Mouse (Mus musculus) stomach, embryonic 16.5 days (tissue): ENCODE measurements around the gene Ffar3. TPM values are rescaled to one million over a fixed set of nuclear protein-coding genes. Genes with fewer than 3 reads are reported as not detected.

Experiments
- ATAC-seq: fragments of 200-750 bp; cut with Nextera tagmentation; 2 replicates; pipeline ENCODE4 v1.8.0; 2017; ENCODE audit warnings: moderate number of reproducible peaks, moderate TSS enrichment; ENCODE audit not compliant: insufficient read depth, low FRiP score
- H3K27ac ChIP-seq: fragments of 300-500 bp; sonication (generic); 2 replicates; pipeline ENCODE4 v1.5.1; 2014; ENCODE audit warnings: low read length
- H3K27me3 ChIP-seq: fragments of 300-500 bp; sonication (generic); 2 replicates; pipeline ENCODE4 v1.6.1; 2014; ENCODE audit warnings: low read length, control low read depth, mixed read lengths; ENCODE audit not compliant: control insufficient read depth, insufficient read depth
- H3K36me3 ChIP-seq: fragments of 300-500 bp; sonication (generic); 2 replicates; pipeline ENCODE4 v1.6.1; 2014; ENCODE audit warnings: low read length; ENCODE audit not compliant: control insufficient read depth, insufficient read depth
- H3K4me1 ChIP-seq: fragments of 300-500 bp; sonication (generic); 2 replicates; pipeline ENCODE4 v1.6.1; 2014; ENCODE audit warnings: low read length, control low read depth, mixed read lengths; ENCODE audit not compliant: control insufficient read depth, insufficient read depth
- H3K4me2 ChIP-seq: fragments of 300-500 bp; sonication (generic); 2 replicates; pipeline ENCODE4 v1.6.1; 2014; ENCODE audit warnings: low read depth, low read length, mixed read lengths
- H3K4me3 ChIP-seq: fragments of 300-500 bp; sonication (generic); replicated peaks from 2 replicates; pipeline ENCODE4 v1.5.1; 2014; ENCODE audit warnings: mild to moderate bottlenecking, low read length
- H3K9ac ChIP-seq: fragments of 300-500 bp; sonication (generic); 2 replicates; pipeline ENCODE4 v1.6.1; 2014; ENCODE audit warnings: low read length
- H3K9me3 ChIP-seq: fragments of 300-500 bp; sonication (generic); replicated peaks from 2 replicates; pipeline ENCODE4 v1.6.1; 2016; ENCODE audit warnings: low read length, control low read depth; ENCODE audit not compliant: control insufficient read depth
- WGBS: fragments of 180-500 bp; shearing (Covaris S2); extraction: QIAGEN DNeasy Blood & Tissue Kit; methylation state at CpG from one replicate; pipeline ENCODE4 v1.1.7; 2014; 5-methylcytosine and 5-hydroxymethylcytosine counted together
- polyA plus RNA-seq: library from polyadenylated mRNA; unstranded; fragments of >200 nt; fragmentation: Nextera tagmentation; extraction: Ambion mirVana; gene quantifications from 2 replicates; pipeline ENCODE4 v1.2.1, GENCODE M21; 2015

Gene Ffar3
- 0.44 and 0.47 TPM in 2 replicates for polyA plus RNA-seq

DNA sequence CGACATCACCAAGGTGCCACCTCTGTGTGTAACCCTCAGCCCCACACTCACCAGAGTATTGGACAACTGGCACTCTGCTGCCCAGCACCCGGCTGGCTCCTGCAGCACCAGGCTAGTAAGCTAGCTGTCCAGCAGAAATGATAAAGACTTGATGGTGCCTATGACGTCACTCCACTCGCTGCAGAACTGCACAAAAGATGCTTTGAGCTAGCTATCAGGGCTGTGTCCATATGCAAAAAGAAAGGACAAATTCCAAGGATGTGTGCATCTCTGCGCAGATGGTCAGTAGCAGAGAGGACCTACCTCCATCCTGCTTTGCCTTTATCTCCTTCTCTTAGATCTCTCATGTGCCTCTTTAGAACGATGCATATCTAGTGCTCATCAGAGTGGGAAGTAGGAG, at the start of gene Ffar3:
Gene Ffar3, minus strand, starts transcription at position 101 of the 400 bp plus-strand sequence.
- H3K27me3 ChIP-seq, result no peaks in the 10 kb centered on the region
- H3K4me2 ChIP-seq, result no peak within 1 kb of the TSS
- no peaks in the 10 kb centered on the region for H3K9me3 ChIP-seq
- H3K4me3 ChIP-seq, result no peak within 1 kb of the TSS
- H3K36me3 ChIP-seq, result no peaks in the 10 kb centered on the region
- H3K27ac ChIP-seq, result no peak within 1 kb of the TSS
- no peak within 1 kb of the TSS for H3K9ac ChIP-seq
- WGBS, result 68% methylated on average over 6 of the region's 6 CpGs
- H3K4me1 ChIP-seq, result no peaks in the 10 kb centered on the region
- ATAC-seq, result no peak

- 35% methylated on average over 4 of the region's 4 CpGs for WGBS
- Histone ChIP-seq H3K4me3 (no peak overlapping the region), H3K27me3 (no peaks in the 10 kb centered on the region), H3K4me1 (no peaks in the 10 kb centered on the region; the same call in 1 of the 2 replicates), H3K36me3 (no peaks in the 10 kb centered on the region), H3K27ac (no peak overlapping the region), H3K9ac (no peak overlapping the region), H3K4me2 (no peak overlapping the region), H3K9me3 (no peaks in the 10 kb centered on the region)
- no peak for ATAC-seq
Measured at GRCm38 (mm10) chr7:30904042-30904441, 48.1 kb upstream of the Ffar3 start.

DNA sequence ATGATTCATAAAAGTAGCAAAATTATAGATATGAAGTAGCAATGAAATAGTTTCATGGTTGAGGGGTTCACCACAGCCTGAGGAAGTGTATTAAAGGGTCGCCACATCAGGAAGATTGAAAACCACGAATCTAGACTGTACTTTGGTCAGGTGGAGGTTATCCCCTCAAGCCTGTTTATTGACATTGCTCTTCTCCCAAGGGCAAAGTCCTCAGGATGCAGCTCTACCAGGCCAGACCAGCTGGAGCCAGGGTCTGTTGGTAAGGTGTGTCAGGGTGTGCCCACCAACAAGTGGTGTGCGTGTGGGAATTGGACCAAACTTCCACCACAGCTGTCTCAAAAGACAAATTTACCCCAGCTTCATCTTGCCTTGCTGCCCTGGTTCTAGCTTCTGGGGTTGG, 39.2 kb upstream of the Ffar3 start:
- ATAC-seq, result no peak
- Histone ChIP-seq H3K4me2 (no peak overlapping the region), H3K4me1 (0 out of 2 replicates have a peak, but pooled peaks cover 7% of the 10 kb centered on the region), H3K27ac (no peak overlapping the region), H3K4me3 (no peak overlapping the region), H3K9ac (no peak overlapping the region), H3K9me3 (no peaks in the 10 kb centered on the region), H3K36me3 (no peaks in the 10 kb centered on the region), H3K27me3 (no peaks in the 10 kb centered on the region)
- 83% methylated on average over 3 of the region's 3 CpGs for WGBS

- Histone ChIP-seq H3K27ac (0 out of 2 replicates have a peak overlapping the region, but pooled peaks have one; percentile 37), H3K9me3 (no peaks in the 10 kb centered on the region), H3K27me3 (no peaks in the 10 kb centered on the region), H3K9ac (peak overlapping the region; percentile 23; the same call in 1 of the 2 replicates), H3K4me3 (no peak overlapping the region), H3K4me2 (no peak overlapping the region), H3K36me3 (no peaks in the 10 kb centered on the region), H3K4me1 (0 out of 2 replicates have a peak, but pooled peaks cover 7% of the 10 kb centered on the region)
- ATAC-seq, result peak; percentile 75; the same call in 1 of the 2 replicates
- 43% methylated on average over 3 of the region's 3 CpGs for WGBS
Measured at GRCm38 (mm10) chr7:30892515-30892914, 36.5 kb upstream of the Ffar3 start.

DNA sequence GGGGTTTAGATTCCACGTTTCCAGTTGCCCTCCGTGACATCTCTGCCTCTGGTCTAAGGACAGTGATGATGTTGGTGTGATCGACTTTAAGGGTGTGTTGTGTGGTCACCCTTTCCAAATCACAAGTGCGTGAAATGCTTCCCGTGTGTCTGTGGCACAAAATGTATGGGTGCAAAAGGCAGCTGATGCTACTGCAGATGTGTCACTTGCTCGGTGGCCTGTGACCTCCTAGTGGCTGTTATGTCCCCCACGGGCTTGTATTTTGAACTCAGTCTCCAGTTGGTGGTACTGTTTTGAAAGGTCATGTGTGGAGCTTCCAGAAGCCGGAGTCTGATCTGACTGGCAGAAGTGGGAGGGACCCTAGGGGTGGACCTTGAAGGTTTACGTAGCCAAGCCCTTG, 35.8 kb upstream of the Ffar3 start:
- H3K4me2 ChIP-seq, result no peak overlapping the region
- H3K27me3 ChIP-seq, result no peaks in the 10 kb centered on the region
- H3K27ac ChIP-seq, result no peak overlapping the region
- H3K9me3 ChIP-seq, result no peaks in the 10 kb centered on the region
- H3K4me1 ChIP-seq, result 0 out of 2 replicates have a peak, but pooled peaks cover 7% of the 10 kb centered on the region
- no peak for ATAC-seq
- H3K9ac ChIP-seq, result no peak overlapping the region
- no peak overlapping the region for H3K4me3 ChIP-seq
- H3K36me3 ChIP-seq, result no peaks in the 10 kb centered on the region
- WGBS, result 83% methylated on average over 9 of the region's 9 CpGs

GRCm38 (mm10) chr7:30890681-30891080, 34.7 kb upstream of the Ffar3 start:
- Histone ChIP-seq H3K4me1 (0 out of 2 replicates have a peak, but pooled peaks cover 7% of the 10 kb centered on the region), H3K4me3 (no peak overlapping the region), H3K4me2 (no peak overlapping the region), H3K36me3 (no peaks in the 10 kb centered on the region), H3K27me3 (no peaks in the 10 kb centered on the region), H3K27ac (no peak overlapping the region), H3K9ac (no peak overlapping the region), H3K9me3 (no peaks in the 10 kb centered on the region)
- 68% methylated on average over 2 of the region's 2 CpGs for WGBS
- no peak for ATAC-seq

DNA sequence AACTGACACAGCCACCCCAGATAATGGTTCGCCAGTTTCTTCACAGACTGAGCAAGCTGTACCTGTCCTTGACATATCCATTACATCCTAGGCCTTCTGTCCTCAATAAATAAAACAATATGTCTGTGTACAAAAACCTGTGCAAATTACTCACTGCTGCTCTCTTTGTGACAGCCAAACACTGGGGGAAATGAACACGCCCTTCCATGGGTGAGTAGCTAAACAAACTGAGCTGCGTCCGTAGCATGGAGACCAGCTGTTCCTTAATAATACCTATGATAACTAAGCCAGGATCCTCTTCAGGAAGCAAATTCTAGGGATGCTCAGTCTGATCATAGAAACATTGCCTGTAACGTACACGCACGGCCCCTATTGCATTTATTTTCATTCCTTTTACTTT, 32.8 kb upstream of the Ffar3 start:
- no peak for ATAC-seq
- Histone ChIP-seq H3K27ac (no peak overlapping the region), H3K4me2 (no peak overlapping the region), H3K9me3 (no peaks in the 10 kb centered on the region), H3K4me3 (no peak overlapping the region), H3K9ac (no peak overlapping the region), H3K36me3 (no peaks in the 10 kb centered on the region), H3K4me1 (0 out of 2 replicates have a peak, but pooled peaks cover 7% of the 10 kb centered on the region), H3K27me3 (no peaks in the 10 kb centered on the region)
- whole genome bisulfite sequencing, result 72% methylated on average over 7 of the region's 7 CpGs

GRCm38 (mm10) chr7:30887568-30888188, 31.7 kb upstream of the Ffar3 start:
- no peak overlapping the region for H3K4me3 ChIP-seq
- no peak overlapping the region for H3K4me2 ChIP-seq
- ATAC-seq, result no peak
- no peak overlapping the region for H3K9ac ChIP-seq
- H3K27me3 ChIP-seq, result no peaks in the 10 kb centered on the region
- H3K4me1 ChIP-seq, result 0 out of 2 replicates have a peak, but pooled peaks cover 7% of the 10 kb centered on the region
- 86% methylated on average over 14 of the region's 14 CpGs for WGBS
- no peaks in the 10 kb centered on the region for H3K9me3 ChIP-seq
- H3K36me3 ChIP-seq, result no peaks in the 10 kb centered on the region
- no peak overlapping the region for H3K27ac ChIP-seq

DNA sequence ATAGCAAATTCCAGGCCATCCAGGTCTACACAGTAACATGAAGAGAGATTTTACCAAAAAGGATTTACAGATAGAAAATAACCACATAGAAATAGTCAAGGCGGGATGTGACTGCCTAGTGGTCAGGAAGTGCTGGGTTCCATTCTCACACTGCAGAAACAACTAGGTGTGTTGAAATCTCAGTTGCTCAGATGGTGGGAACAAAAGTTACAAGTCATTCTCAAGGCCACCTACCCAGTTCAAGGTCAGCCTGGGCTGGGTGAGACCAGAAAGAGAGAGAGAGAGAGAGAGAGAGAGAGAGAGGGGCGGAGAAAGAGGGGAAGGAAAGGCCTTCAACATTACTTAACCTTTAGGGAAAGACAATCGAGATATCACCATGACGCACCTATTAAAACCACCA, 30.9 kb upstream of the Ffar3 start:
- no peak overlapping the region for H3K9ac ChIP-seq
- no peak overlapping the region for H3K4me3 ChIP-seq
- no peaks in the 10 kb centered on the region for H3K27me3 ChIP-seq
- no peaks in the 10 kb centered on the region for H3K9me3 ChIP-seq
- 0 out of 2 replicates have a peak, but pooled peaks cover under 1% of the 10 kb centered on the region for H3K4me1 ChIP-seq
- H3K4me2 ChIP-seq, result no peak overlapping the region
- 83% methylated on average over 4 of the region's 4 CpGs for WGBS
- no peak for ATAC-seq
- no peaks in the 10 kb centered on the region for H3K36me3 ChIP-seq
- no peak overlapping the region for H3K27ac ChIP-seq
